Mouse (Mus musculus) spleen, adult 2 months (tissue): ENCODE measurements around the gene Fgfr2. TPM values are rescaled to one million over a fixed set of nuclear protein-coding genes. Genes with fewer than 3 reads are reported as not detected.
A peak's percentile ranks its signal among the peaks of the same experiment; 100 is the strongest.

Source experiments
- DNase-seq, 2 experiments: peaks; one replicate each; pipeline versions ENCODE4 v3.0.0 to v3.0.0-alpha.2; 2012 to 2021; ENCODE audit warnings: low spot score in 2 of 2, low read depth in 1 of 2
- H3K27ac ChIP-seq: fragments of 200-500 bp; 2 replicates; pipeline ENCODE4 v1.5.1; 2012; ENCODE audit warnings: low read length, inconsistent platforms; ENCODE audit not compliant: insufficient read depth
- H3K27me3 ChIP-seq: fragments of 200-500 bp; 2 replicates; pipeline ENCODE4 v1.6.1; 2012; ENCODE audit warnings: mild to moderate bottlenecking, moderate library complexity, low read length, inconsistent platforms; ENCODE audit not compliant: control insufficient read depth, insufficient read depth
- H3K36me3 ChIP-seq: fragments of 200-500 bp; 2 replicates; pipeline ENCODE4 v1.6.1; 2012; ENCODE audit warnings: mild to moderate bottlenecking, low read length, inconsistent platforms; ENCODE audit not compliant: control insufficient read depth, insufficient read depth
- H3K4me1 ChIP-seq: fragments of 200-500 bp; 2 replicates; pipeline ENCODE4 v1.6.1; 2011; ENCODE audit warnings: inconsistent platforms; ENCODE audit not compliant: control insufficient read depth, insufficient read depth, insufficient read length
- H3K4me3 ChIP-seq: fragments of 200-500 bp; 2 replicates; pipeline ENCODE4 v1.5.1; 2011; ENCODE audit warnings: mild to moderate bottlenecking, inconsistent platforms; ENCODE audit not compliant: insufficient read depth, insufficient read length; ENCODE audit errors: extremely low read depth
- CTCF ChIP-seq: fragments of 200-500 bp; IDR thresholded peaks from 2 replicates; pipeline ENCODE4 v1.5.1; 2011; ENCODE audit warnings: mild to moderate bottlenecking, inconsistent platforms; ENCODE audit not compliant: insufficient read depth, insufficient read length, insufficient replicate concordance; ENCODE audit errors: extremely low read depth
- POLR2A ChIP-seq: fragments of 200-500 bp; IDR thresholded peaks from 2 replicates; pipeline ENCODE4 v1.6.1; 2011; ENCODE audit warnings: low read depth, low read length, inconsistent platforms
- WGBS: fragments of 180-500 bp; shearing (Covaris S2); methylation state at CpG from one replicate; pipeline ENCODE4 v1.1.7; 2018; 5-methylcytosine and 5-hydroxymethylcytosine counted together
- polyA plus RNA-seq: library from polyadenylated mRNA; depleted of rRNA; stranded (reverse); fragments of >200 nt; gene quantifications from 2 replicates; pipeline ENCODE4 v1.2.3, GENCODE M21; 2012

Fgfr2 gene
- polyA plus RNA-seq, 1 experiment: 1.6 TPM

DNA sequence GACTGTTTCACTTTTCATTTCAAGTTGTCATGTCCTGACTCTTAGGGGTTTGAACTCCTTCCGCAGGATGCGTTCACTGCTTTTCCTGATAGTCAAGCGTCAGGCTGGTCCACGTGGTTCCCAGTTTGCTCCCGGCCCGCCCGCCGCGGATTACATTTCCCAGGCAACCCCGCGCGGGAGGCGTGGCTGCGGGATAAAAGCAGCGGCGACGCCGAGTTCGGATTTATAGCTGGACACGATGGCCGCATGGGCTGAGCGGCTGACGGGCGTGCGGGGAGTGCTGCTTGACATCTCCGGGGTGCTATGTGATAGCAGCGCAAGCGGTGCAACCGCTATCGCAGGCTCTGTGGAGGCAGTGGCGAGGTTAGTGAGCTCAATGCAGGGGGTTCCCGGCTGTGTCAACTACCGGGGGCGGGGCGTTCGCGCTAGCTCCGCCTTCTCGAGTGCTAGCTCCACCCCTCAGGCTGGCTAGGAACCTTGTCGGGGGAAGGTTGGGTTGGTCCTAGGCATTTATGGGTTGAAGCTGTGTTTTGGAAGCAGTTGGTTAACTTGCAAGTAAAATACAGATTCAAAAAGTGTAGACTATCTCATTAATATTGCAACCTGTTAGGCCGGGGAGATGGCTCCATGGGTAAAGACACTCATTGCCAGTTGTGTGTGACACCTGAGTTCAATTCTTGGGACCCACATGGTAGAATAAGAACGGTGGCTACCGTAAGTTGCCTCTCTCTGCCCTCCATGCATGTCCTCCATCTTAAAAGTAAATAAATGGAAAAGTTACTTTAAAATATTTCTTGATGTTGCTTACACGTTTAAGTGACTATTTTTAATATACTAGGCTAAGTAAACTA lies 512.5 kb downstream of the Fgfr2 start, which contains the start of gene Lhpp:
Lhpp (plus strand) TSS at position 171 of the 851 bp plus-strand sequence.
- H3K36me3 ChIP-seq: no peaks in the 10 kb centered on the region
- 8% methylated on average over 44 of the region's 44 CpGs for WGBS
- TF ChIP-seq CTCF (no peak), POLR2A (no peak)
- H3K4me3 ChIP-seq: peak within 1 kb of the TSS; percentile 77
- H3K4me1 ChIP-seq: no peaks in the 10 kb centered on the region
- peak; percentile 65 to 69 for DNase-seq
- no peaks in the 10 kb centered on the region for H3K27me3 ChIP-seq
- peak within 1 kb of the TSS; percentile 16; the same call in 1 of the 2 replicates for H3K27ac ChIP-seq

DNA sequence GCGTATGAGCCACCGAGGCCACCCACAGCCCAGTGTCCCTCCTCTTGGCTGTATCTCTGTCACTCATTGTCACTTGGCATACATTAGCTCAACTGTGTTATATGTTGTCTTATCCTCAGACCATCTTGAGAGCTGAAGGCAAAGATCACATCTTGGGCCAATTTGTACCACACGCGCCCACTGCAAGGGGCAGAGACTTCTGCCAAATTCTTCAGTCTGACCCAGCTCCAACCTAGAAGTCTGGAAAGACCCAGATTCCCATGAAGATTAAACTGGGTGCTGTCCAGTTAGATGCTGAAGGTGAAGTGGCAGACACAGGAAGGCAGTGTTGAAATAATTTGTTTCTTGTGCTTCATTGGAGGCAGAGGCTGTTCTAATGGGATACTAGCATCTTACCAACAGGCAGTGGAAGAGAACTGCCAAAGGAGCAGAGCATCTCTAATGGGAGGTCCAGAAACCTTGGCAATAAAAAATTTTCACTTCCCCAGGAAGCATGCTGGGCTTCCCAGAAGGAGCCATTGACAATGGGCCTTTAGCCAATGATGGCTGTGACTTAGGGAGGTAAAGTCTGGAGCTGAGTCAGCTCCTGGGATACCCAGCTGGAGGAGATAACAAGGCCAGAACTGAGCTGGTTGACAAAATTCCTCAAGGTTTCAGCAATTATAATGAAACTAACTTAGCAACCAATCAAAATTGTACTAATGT lies 514.7 kb downstream of the Fgfr2 start:
- no peaks in the 10 kb centered on the region for H3K27me3 ChIP-seq
- no peaks in the 10 kb centered on the region for H3K36me3 ChIP-seq
- H3K4me1 ChIP-seq: no peaks in the 10 kb centered on the region
- DNase-seq: no peak
- H3K27ac ChIP-seq: no peak overlapping the region
- TF ChIP-seq POLR2A: no peak
- WGBS: 93% methylated on average over 4 of the region's 4 CpGs
- H3K4me3 ChIP-seq: no peak overlapping the region

DNA sequence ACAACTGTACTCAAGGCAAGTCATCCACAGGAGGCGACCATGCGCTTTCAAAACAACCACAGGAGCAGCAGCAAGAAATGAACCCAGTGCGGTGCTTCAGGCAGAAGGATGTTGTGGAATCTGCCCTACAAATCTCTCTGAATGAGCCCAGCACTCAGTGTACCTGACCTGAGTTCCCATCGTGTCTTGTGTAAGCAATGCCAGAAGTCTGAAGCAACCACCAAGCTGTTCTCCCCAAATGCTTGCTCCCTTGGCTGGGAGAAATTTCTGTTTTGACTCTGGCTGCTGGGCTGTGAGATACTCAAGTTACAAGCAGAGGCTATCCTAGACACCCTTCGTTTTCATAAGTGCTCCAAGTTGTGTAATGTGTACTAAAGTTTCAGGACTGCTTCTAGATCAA lies 517.5 kb downstream of the Fgfr2 start:
- Histone ChIP-seq H3K36me3 (no peaks in the 10 kb centered on the region), H3K27me3 (peaks cover 3% of the 10 kb centered on the region; the same call in 1 of the 2 replicates), H3K27ac (no peak overlapping the region), H3K4me1 (no peaks in the 10 kb centered on the region), H3K4me3 (no peak overlapping the region)
- WGBS: 53% methylated on average over 5 of the region's 5 CpGs
- no peak for TF ChIP-seq POLR2A
- TF ChIP-seq CTCF: no peak
- DNase-seq: no peak

DNA sequence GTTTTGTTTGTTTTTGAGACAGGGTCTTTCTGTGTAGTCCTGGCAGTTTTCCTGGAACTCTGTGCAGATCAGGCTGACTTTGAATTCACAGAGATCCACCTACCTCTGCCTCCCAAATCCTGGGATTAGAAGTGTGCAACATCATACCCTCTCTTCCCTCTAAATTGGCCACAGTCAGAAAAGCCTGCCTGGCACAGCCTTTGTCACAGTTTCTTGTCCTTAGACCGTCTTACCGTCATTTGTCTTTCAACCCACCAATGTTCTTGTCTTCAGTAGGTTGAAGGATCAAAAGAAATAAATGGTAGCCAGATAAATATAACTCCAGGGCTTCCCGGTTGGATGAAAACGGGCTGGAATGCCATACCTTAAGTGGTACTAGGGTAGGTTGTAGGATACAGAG lies 518.4 kb downstream of the Fgfr2 start:
- Histone ChIP-seq H3K4me3 (no peak overlapping the region), H3K4me1 (no peaks in the 10 kb centered on the region), H3K36me3 (no peaks in the 10 kb centered on the region), H3K27me3 (peaks cover 6% of the 10 kb centered on the region), H3K27ac (no peak overlapping the region)
- no peak for DNase-seq
- 89% methylated on average over 4 of the region's 4 CpGs for WGBS
- TF ChIP-seq POLR2A (no peak), CTCF (no peak)

DNA sequence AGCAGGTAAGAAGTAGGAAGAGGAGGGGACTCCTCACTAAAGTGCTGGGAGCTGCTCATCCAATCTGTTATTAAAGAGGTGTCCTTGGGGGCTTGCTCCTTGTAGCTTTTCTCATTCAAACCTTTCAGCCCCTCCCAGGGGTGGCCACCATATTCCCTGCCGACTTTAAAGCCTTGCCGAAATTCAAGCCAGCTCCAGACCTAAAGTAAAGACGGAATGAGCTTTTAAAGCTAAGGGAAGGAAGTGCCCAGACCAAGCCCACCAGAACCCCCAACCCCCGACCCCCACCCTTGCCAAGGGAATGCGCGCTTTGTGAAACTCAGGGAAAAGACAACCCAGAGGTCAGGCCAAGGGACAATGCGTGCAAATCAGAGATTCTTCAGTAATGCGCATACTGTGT lies 522.2 kb downstream of the Fgfr2 start:
- WGBS: 31% methylated on average over 8 of the region's 8 CpGs
- no peak for DNase-seq
- peaks cover 14% of the 10 kb centered on the region for H3K27me3 ChIP-seq
- H3K36me3 ChIP-seq: no peaks in the 10 kb centered on the region
- H3K27ac ChIP-seq: no peak overlapping the region
- TF ChIP-seq CTCF (no peak), POLR2A (no peak)
- peaks cover 2% of the 10 kb centered on the region for H3K4me1 ChIP-seq
- H3K4me3 ChIP-seq: no peak overlapping the region

DNA sequence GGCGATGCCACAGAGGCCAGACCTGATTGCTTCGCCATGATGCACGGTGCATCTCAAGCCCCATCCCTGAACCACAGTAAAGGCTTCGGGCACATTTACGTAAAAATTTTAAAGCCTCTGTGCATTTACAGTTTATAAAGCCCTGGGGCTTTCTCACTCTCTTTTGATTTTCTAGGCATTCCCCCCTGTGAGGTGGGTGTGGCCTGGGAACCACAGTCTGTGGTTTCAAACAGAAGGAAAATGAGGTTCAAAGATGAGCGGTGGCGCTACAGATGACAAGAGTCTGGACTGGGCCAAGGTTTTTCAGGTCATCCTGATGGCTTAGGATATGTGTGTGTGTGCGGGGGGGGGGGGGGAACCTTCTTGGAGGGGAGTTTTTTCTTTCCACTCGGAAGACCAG lies 523.1 kb downstream of the Fgfr2 start:
- TF ChIP-seq CTCF (no peak), POLR2A (no peak)
- no peaks in the 10 kb centered on the region for H3K36me3 ChIP-seq
- H3K4me3 ChIP-seq: no peak overlapping the region
- H3K4me1 ChIP-seq: peaks cover 2% of the 10 kb centered on the region
- DNase-seq: no peak
- H3K27me3 ChIP-seq: peaks cover 14% of the 10 kb centered on the region
- no peak overlapping the region for H3K27ac ChIP-seq
- 4% methylated on average over 9 of the region's 9 CpGs for WGBS
